Mouse (Mus musculus): ENCODE data around the gene Camk1d.
"Not testable (repeated sequence)": the region's sequence is repeated elsewhere in the genome, so short reads cannot be mapped to it uniquely, and the experiment has no call there.

The Camk1d gene

GRCm38 (mm10) chr2:5572314-5573006, 141.9 kb downstream of the Camk1d start:
- no peak for DNase-seq (ENCODE audit: low spot score)

GRCm38 (mm10) chr2:5566611-5567010, 147.7 kb downstream of the Camk1d start:
- no peak for DNase-seq (ENCODE audit: low spot score)

GRCm38 (mm10) chr2:5563685-5564084, 150.6 kb downstream of the Camk1d start:
- DNase-seq (ENCODE audit: low spot score): no peak

- no peak for DNase-seq (ENCODE audit: low spot score)
Observed at GRCm38 (mm10) chr2:5561446-5561845, 152.9 kb downstream of the Camk1d start.

GRCm38 (mm10) chr2:5553264-5553663, 161.1 kb downstream of the Camk1d start:
- DNase-seq (ENCODE audit: low spot score): no peak

GRCm38 (mm10) chr2:5551758-5552255, 162.5 kb downstream of the Camk1d start:
- no peak for DNase-seq (ENCODE audit: low spot score)

- DNase-seq (ENCODE audit: low spot score): no peak
Observed at GRCm38 (mm10) chr2:5549334-5549733, 165.0 kb downstream of the Camk1d start.

GRCm38 (mm10) chr2:5548872-5549271, 165.4 kb downstream of the Camk1d start:
- no peak for DNase-seq (ENCODE audit: low spot score)

GRCm38 (mm10) chr2:5540870-5541269, 173.4 kb downstream of the Camk1d start:
- no peak for DNase-seq (ENCODE audit: low spot score)

GRCm38 (mm10) chr2:5539894-5540293, 174.4 kb downstream of the Camk1d start:
- not testable (repeated sequence) for DNase-seq (ENCODE audit: low spot score)

- DNase-seq (ENCODE audit: low spot score): no peak
Observed at GRCm38 (mm10) chr2:5533868-5534267, 180.4 kb downstream of the Camk1d start.

- no peak for DNase-seq (ENCODE audit: low spot score)
Observed at GRCm38 (mm10) chr2:5529992-5530391, 184.3 kb downstream of the Camk1d start.

- no peak for DNase-seq (ENCODE audit: low spot score)
Observed at GRCm38 (mm10) chr2:5519221-5519669, 195.1 kb downstream of the Camk1d start.

GRCm38 (mm10) chr2:5515106-5515505, 199.2 kb downstream of the Camk1d start:
- no peak for DNase-seq (ENCODE audit: low spot score)

GRCm38 (mm10) chr2:5514095-5514494, 200.2 kb downstream of the Camk1d start:
- DNase-seq (ENCODE audit: low spot score): no peak

- DNase-seq (ENCODE audit: low spot score): no peak
Observed at GRCm38 (mm10) chr2:5513621-5514020, 200.7 kb downstream of the Camk1d start.

GRCm38 (mm10) chr2:5510042-5510441, 204.3 kb downstream of the Camk1d start:
- no peak for DNase-seq (ENCODE audit: low spot score)

- no peak for DNase-seq (ENCODE audit: low spot score)
Observed at GRCm38 (mm10) chr2:5499620-5500019, 214.7 kb downstream of the Camk1d start.

- no peak for DNase-seq (ENCODE audit: low spot score)
Observed at GRCm38 (mm10) chr2:5489916-5490315, 224.4 kb downstream of the Camk1d start.

GRCm38 (mm10) chr2:5487344-5487743, 227.0 kb downstream of the Camk1d start:
- DNase-seq (ENCODE audit: low spot score): no peak

GRCm38 (mm10) chr2:5486663-5487062, 227.7 kb downstream of the Camk1d start:
- DNase-seq (ENCODE audit: low spot score): no peak

- no peak for DNase-seq (ENCODE audit: low spot score)
Observed at GRCm38 (mm10) chr2:5485786-5486185, 228.5 kb downstream of the Camk1d start.

- no peak for DNase-seq (ENCODE audit: low spot score)
Observed at GRCm38 (mm10) chr2:5479886-5480285, 234.4 kb downstream of the Camk1d start.

GRCm38 (mm10) chr2:5478709-5479108, 235.6 kb downstream of the Camk1d start:
- no peak for DNase-seq (ENCODE audit: low spot score)

Data from urinary bladder, postnatal 10 days (tissue).